Mouse (Mus musculus): ENCODE data around the gene Acvr2b.
A peak's percentile ranks its signal among the peaks of the same experiment; 100 is the strongest.

Gene Acvr2b

DNA sequence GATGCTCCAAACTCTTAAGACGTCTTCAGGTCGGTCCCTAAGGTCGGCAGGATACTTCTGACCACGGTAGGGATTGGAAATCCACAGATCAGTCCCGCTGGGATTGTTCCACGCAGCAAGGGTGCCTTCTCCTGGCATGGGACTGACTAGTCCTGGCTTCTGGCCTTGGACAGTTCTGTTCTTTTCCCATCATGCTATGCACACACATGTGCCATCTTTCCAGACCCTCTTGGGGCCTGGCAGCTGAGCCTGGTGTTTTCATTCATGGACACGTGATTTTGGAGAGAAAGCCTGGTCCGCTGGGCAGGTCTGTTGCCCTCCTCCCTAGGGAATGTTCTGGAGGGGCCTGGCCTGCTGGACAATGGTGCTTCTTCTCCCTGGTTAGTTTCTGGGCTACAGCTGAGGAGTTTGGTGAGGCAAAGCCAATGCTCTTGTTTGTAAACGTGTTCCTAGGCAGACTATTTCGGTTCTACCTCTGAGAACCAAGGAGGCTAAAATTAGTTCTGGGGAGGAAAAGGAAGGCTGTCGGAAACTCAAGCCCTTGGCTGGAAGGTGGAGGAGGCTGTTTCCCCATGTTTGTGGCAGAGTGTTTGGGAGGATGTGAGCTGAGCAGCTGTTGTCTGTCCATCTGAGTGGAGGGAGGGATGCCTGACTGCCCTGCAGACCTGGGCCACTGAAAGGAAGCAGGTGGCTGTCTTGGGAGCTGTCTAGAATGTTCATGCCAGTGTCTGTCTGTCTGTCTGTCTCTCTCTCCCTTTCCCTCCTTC lies 7.2 kb downstream of the Acvr2b start:
- DNase-seq (ENCODE audit: low spot score): no peak

DNA sequence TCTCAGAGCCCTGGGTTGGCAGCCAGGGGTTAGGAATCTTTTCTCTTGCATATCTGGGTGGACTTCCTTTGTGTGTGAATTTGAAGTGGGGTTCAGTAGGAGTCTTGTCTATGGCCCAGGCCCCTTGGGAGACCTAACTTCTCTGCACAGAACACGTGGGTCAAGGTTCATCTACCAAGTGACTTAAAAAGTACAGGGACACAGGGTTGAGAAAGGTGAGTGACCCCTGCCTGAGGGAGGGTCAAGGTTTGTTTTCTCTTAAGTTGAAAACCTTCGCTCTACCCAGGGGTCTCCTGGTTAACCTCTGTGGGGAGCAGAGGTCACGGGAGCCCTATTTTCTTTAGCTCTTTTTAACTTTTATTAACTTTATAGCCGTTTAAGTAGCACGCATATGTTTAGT lies 7.9 kb downstream of the Acvr2b start:
- DNase-seq (ENCODE audit: low spot score): no peak

GRCm38 (mm10) chr9:119418025-119418424 lies 16.1 kb downstream of the Acvr2b start:
- no peak for DNase-seq (ENCODE audit: low spot score)

DNA sequence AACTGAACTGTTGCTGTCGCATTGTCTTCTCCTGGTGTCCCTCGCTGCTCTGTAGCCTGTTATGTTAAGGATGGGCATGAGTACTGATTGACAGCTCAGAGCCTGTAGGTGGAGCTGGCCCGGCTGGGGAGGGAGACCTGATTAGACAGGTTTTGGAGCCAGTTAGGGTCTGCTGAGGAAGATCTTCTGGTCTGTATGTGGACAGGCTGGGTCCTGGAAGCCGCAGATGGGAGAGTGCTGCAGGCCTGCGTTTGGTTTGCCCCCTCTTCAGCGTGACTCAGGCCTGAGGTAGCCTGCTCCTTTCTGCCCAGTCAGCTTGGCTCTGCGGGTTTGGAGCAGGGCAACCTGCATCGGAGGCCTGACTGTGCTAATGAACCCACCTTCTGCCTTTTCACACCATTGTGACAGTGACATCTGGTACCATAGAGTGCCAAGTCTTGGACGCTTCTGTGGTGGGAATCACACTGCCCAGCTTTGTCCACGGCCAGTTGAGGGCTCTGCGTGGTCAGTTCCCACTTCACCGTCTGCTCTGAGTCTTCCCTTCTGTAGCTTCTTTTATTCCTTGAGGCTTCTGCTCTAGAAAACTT lies 18.0 kb downstream of the Acvr2b start:
- DNase-seq (ENCODE audit: low spot score): no peak

- no peak for DNase-seq (ENCODE audit: low spot score)
Observed at GRCm38 (mm10) chr9:119425217-119425975, 23.5 kb downstream of the Acvr2b start.

DNA sequence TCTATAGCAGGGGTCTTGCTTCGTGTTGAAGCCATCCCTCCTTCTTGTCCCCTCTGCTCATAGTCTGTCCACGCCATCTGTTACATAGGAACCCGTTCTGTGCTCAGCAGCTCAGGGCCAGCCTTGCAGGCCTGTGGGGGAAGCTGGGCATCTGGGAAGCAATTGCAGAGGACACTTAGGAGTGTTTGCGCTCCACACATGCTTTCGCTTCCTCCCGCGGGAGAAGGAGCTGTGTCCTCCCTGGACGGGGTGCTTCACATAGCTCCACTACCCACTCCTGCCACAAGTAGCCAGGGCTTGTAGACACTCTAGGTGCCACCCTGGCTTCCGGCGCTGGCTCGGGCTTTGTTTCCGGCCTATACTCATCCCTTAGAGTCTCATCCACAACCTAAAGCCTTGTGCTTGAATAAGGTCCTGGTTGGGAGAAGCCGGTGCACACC lies 24.1 kb downstream of the Acvr2b start:
- DNase-seq (ENCODE audit: low spot score): no peak

DNA sequence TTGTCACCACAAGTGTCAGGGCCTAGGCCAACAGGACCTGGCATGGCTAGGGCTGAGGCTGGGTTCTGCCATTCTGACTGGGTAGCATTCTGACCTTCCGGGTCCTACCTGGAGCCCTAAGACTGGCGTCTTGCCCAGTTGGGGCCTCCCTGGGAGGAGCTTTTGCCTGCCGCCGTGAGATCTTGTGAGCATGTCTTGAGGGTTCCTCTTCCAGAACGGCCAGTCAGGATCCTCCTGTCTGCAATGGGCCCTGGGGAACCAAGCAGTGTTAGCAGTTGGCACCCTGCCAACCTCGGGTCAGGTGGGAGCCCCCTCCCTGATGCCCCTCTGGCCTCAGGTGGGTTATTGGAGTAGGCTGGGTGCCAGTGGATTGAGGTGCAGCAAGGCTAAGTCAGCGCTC lies 24.6 kb downstream of the Acvr2b start:
- no peak for DNase-seq (ENCODE audit: low spot score)

DNA sequence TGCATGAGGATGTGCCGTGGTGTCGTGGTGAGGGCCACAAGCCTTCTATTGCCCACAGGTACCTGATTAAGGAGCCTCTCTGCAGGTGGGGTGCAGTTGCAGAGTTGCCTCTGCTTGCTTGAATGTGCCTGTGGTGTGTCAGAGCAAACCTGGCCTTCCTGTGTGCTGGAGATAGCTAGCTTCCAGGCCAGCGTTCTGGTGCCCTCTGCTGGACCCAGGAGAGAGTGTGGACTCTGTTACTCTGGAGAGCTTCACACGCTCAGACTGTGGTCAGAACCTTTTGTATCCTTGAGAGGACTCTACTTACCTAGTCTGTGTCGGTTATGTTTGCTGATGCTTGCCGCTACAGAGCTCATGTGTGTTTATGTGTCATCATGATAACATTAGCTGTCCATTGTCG lies 28.4 kb downstream of the Acvr2b start:
- peak; percentile 24 for DNase-seq (ENCODE audit: low spot score)

- no peak for DNase-seq (ENCODE audit: low spot score)
Observed at GRCm38 (mm10) chr9:119435855-119436254, 33.9 kb downstream of the Acvr2b start.

- DNase-seq (ENCODE audit: low spot score): no peak
Observed at GRCm38 (mm10) chr9:119438065-119438464, 36.1 kb downstream of the Acvr2b start.

GRCm38 (mm10) chr9:119438498-119439000 lies 36.6 kb downstream of the Acvr2b start:
- no peak for DNase-seq (ENCODE audit: low spot score)

GRCm38 (mm10) chr9:119444738-119445429 lies 43.0 kb downstream of the Acvr2b start, which contains the start of gene Exog:
Gene Exog (plus strand): TSS chr9:119444943.
- peak; percentile 90 for DNase-seq (ENCODE audit: low spot score)

DNA sequence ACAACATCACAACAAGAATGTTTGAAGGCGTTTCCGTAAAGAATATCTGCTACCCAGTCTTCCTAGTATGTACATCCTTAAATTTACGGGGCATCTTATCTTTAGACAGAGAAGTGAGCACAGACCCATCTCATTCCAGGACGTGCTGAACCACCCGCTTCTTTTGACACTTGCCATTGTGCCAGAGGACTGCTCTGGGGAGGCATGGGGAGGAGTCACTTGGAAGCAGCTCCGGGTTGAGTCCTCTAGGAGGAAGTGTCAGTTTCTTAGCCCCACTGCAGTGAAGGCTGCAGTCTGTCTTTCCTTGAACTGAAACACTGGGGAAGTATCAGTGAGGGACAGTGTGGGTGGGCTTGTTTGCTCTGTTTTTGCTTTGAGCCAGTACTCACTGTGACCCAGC lies 43.8 kb downstream of the Acvr2b start:
- DNase-seq (ENCODE audit: low spot score): no peak

DNA sequence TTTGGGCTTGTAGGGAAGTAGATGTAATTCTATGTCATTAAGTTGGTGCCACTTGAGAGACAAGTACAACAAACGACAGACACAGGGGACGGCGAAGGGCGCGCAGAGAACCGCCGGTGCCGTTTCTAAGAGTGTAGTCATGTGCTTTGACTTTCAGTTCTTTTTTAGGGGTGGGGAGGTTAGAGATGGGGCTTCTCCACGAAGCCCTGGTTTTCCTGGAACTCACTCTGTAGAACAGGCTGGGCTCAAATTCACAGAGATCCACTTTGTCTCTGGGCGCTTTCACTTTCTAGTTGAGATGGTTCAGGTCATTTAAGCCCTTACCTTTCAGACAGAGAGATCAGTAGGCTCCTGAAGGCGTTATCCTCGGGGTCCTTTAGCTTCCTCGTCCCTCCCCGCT lies 54.0 kb downstream of the Acvr2b start:
- DNase-seq (ENCODE audit: low spot score): no peak

DNA sequence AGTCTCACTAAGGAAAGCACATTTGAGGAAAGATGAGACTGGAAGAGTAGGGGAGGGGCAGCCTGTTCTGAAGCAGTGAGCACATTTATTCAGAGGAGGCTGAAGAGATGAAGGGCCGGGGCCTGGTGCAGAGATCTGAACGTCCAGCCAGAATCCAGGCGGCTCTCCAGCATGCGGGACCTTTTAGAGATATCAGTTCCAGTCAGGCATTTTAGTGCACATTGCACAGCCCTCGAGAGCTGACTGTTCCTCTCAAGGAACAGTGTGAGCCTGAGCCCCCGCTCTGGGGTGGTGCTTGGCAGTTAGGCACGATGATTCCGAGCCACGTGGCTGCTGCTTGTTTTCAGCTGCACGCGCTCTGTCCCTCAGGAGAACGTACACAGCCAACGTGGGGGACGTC lies 55.2 kb downstream of the Acvr2b start:
- no peak for DNase-seq (ENCODE audit: low spot score)

GRCm38 (mm10) chr9:119460410-119460809 lies 58.5 kb downstream of the Acvr2b start:
- peak; percentile 49 for DNase-seq (ENCODE audit: low spot score)

- no peak for DNase-seq (ENCODE audit: low spot score)
Observed at GRCm38 (mm10) chr9:119465056-119465455, 63.1 kb downstream of the Acvr2b start.

- no peak for DNase-seq (ENCODE audit: low spot score)
Observed at GRCm38 (mm10) chr9:119465595-119465994, 63.7 kb downstream of the Acvr2b start.

- DNase-seq (ENCODE audit: low spot score): peak; percentile 28
Observed at GRCm38 (mm10) chr9:119469691-119470353, 67.9 kb downstream of the Acvr2b start.

GRCm38 (mm10) chr9:119472412-119472918 lies 70.5 kb downstream of the Acvr2b start:
- DNase-seq (ENCODE audit: low spot score): no peak

DNA sequence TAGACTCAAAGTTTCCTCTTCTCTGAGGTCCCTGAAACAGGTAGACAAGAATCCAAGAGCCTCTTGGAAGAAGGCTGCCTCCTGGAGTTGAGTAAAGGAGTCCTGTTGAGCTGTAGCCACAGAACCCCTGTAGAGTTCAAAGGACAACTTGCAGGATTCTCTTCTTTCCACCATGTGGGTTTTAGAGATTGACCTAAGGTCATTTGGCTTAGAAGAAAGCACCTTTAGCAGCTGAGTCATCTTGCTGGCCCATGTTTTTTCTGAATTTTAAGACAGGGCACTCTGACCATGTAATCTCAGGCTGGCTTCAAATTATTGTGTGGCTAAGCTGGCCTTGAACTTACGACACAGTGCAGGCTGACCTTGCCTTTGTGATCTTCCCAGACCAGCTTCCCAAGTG lies 71.1 kb downstream of the Acvr2b start:
- DNase-seq (ENCODE audit: low spot score): no peak
